Mouse (Mus musculus) gastrocnemius, adult 18-20 months (tissue): Measurements from ENCODE around the gene Irf1. TPM values are rescaled to one million over a fixed set of nuclear protein-coding genes. Genes with fewer than 3 reads are reported as not detected.

Experiments used
- DNase-seq: peaks from one replicate; pipeline ENCODE4 v3.0.0; 2021; ENCODE audit warnings: low spot score
- long read RNA-seq, 2 experiments: library from polyadenylated mRNA; stranded (forward); transcript quantifications; one replicate each; pipeline ENCODE4 v2.0.0; 2021
- total RNA-seq, 2 experiments: library from RNA; stranded (reverse); gene quantifications; 2 replicates each; pipeline ENCODE4 v1.2.3; 2021

The Irf1 gene
- total RNA-seq: 1 to 10 TPM; 4.7 to 9.9 TPM
- long read RNA-seq, experiment 1, transcript Irf1-202 (10 exons, 2,137 nt): major isoform, 5 of 5 reads
- long read RNA-seq, experiment 1, partial matches to known transcripts: 0 of 5 reads
- long read RNA-seq, experiment 1, other reads (novel, unspliced or antisense): 0 of 5 reads
- long read RNA-seq, experiment 2, partial matches to known transcripts: 0 of 2 reads
- long read RNA-seq, experiment 2, other reads (novel, unspliced or antisense): 1 of 2 reads

DNA sequence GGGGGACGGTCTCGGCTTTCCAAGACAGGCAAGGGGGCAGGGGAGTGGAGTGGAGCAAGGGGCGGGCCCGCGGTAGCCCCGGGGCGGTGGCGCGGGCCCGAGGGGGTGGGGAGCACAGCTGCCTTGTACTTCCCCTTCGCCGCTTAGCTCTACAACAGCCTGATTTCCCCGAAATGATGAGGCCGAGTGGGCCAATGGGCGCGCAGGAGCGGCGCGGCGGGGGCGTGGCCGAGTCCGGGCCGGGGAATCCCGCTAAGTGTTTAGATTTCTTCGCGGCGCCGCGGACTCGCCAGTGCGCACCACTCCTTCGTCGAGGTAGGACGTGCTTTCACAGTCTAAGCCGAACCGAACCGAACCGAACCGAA lies at the start of gene Irf1:
Gene Irf1 (plus strand): TSS at position 255 of the 365 bp plus-strand sequence.
- DNase-seq: peak; percentile 93

DNA sequence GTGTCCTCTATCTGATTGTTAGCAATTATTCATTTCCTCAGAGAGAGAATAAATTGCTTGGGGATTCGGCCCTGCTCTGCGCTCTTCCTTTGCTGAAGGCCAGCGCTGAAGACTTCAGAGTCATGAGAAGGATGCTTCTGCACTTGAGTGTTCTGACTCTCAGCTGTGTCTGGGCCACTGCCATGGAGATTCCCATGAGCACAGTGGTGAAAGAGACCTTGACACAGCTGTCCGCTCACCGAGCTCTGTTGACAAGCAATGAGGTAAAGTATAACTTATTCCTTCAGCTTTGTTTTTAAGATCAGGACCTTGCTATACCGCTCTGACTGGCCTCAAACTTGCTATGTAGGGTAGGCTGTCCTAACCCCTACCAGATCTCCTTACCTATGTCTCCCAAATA lies 49.1 kb upstream of the Irf1 start, which contains the start of gene Il5:
Gene Il5 (plus strand): TSS at position 80 of the 400 bp plus-strand sequence.
- DNase-seq: no peak

DNA sequence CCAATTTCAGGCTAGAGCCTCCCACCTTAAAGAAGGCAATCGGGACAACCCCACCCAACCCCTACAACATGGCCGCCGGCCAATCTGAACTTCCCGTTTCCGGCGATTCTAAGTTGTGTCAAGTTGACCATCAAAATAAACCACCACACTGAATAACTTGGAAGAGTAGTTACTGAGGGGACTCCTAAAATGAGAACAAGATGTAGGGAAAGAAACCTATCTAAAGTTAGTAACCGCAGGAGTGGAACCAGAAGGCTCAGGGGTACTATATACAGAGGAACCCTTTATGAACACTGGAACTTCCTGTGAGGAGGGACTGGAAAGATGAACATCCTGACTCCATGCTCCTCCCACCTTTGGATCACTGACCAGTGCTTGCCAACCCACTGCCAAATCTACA lies 38.4 kb upstream of the Irf1 start:
- DNase-seq: no peak

DNA sequence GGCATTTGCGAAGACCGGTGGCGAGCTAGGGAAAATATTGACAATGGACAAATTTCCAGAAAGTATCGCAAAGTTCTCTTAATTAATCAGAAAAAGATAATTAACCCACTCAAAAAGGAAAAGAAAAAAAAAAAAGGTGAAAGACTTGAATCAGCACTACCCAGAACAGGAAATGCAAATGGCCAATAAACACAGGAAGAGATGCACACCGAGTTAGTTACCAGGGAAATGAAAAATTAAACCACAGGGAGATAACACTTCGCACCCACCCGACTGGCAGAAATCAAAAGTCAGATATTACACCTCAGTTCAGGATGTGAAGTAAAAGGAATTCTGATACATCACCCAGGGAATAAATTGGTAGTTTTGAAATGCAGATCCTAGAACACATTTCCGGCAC lies 37.6 kb upstream of the Irf1 start:
- DNase-seq: no peak

DNA sequence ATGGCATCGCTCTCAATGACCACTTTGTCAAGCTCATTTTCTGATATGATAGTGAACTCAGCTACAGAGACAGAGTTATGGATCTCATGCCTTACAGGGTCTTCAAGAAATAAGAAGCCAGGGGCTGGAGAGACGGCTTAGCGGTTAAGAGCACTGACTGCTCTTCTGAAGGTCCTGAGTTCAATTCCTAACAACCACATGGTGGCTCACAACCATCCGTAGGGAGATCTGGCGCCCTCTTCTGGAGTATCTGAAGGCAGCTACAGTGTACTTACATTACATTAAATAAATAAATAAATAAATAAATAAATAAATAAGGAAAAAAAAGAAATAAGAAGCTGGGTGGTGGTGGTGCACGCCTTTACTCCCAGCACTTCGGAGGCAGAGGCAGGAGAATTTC lies 36.0 kb upstream of the Irf1 start:
- DNase-seq: no peak

DNA sequence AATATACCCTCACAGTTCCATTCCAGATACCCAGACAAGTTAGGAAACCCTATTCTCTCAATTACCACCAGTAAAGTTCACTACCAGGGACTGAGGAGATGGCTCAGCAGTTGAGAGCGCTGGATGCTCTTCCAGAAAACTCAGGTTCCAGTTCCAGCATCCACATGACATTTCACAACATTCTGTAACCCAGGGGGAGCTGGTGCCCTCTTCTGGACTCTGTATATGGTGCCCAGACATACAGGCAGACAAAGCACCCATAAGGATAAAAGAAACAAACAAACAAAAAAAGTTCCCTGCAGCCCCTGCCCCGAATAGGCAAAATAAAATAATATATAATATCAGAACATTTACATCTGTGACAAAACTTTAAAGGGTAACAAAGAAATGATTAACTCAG lies 35.4 kb upstream of the Irf1 start:
- no peak for DNase-seq

DNA sequence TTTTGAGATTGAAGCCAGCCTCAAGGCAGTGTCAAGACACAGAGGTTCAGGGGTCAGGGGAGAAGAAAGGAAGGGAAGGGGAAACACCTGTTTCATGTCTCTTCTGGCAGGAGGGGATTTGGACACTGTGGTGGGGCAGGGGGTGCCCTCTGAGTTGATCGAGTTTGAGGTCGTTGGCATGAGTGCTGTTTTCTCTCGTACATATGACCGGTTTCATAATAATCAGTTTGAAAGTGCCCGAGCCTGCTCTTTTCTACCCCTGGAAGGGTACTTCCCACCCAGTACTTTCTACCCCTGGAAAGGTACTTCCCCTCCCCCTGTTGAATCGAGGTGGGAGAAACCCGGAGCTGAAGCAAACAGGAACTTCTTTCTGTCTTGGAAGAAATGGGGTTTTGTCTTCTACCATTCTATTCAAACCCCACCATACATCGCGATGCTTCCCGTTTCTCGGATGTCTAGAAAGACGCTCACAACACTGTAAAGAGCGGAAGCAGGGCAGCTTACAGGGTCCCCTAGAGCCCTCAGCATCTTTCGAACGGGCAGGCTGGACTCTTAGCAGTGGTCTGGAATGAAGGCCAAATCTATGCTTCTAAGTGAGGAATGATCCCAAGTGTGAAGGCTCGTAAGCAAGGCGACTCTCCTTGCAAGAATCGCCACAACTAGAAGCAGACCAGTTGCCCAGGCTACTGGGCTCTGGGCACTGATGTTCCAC lies 34.7 kb upstream of the Irf1 start:
- DNase-seq: no peak

DNA sequence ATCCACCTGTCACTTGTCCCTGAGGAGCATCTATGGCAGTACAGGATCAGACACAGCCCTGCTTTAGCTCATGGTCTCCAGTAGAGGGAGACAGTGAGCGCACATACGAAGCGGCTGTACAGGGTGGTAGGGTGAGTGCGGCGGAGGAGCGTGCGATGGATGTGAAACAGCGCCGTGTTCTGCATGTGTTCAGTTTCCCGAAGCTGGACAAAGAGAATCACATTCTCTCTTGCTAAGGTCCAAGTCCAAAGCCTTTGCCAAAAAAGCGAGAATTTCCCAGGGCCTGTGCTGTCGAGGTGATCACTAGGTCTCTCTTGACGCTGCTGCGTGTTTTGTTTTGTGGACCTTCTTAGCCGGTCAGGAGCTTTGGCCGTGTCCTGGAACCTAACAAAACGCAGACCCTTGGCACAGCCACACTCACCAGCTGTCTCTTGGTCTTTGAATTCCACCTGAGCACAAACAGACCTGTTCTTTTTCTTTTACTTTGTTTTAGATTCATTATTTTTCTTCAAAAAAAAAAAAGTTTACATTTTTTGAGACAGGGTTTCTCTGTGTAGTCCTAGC lies 34.0 kb upstream of the Irf1 start:
- peak; percentile 67 for DNase-seq

DNA sequence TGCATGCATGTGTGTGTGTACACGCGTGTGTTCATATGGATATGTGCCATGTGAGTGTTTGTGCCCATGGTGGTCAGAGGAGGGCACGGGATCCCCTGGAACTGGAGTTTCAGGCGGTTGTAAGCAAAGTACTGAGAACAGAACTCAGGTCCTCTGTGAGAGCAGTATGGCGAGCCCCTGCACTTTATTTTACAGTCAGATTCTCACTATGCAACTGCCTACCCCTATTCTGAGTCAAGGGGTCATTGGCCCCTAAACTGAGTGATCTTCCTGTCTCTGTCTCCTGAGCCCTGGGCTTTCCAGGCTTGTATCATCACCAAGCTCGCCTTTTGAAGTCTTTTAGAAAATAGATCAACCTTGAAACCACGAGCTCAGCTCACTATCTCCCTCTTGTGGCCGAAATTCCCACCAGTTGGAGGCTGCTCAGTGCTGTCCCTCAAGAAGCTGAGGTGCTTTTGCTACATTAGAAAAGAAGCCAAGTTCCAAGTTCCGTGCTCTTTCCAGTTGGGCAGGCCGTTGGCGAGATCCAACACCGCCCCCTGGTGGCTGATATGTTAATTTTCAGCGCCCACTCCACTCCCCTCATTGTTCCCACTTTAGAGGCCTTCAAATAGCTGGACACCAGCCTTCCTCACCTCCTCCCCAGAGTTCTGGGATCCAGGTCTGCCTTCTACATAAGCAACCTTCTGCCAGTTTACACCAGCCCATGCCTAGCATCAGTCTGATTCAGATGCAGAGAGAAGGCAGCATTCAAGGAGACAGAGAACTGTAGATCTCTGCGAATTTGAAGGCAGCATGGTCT lies 32.8 kb upstream of the Irf1 start:
- DNase-seq: peak; percentile 75

DNA sequence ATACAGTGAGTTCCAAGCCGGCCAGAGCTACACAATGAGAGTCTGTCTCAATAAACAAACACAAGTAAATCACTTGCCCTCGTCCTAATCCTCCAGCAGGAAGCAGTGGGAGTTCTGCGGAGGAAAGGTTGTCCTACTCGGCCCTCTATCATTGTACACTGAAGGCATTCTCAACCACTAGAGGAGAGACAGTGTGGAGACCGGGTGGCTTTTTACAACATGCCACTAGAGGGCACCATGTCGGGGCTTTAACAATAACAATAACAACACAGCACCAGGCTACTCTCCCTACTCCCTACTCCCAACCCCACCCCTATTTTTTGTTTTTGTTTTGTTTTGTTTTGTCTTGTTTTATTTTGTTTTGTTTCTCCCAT lies 32.3 kb upstream of the Irf1 start:
- peak; percentile 63 for DNase-seq

DNA sequence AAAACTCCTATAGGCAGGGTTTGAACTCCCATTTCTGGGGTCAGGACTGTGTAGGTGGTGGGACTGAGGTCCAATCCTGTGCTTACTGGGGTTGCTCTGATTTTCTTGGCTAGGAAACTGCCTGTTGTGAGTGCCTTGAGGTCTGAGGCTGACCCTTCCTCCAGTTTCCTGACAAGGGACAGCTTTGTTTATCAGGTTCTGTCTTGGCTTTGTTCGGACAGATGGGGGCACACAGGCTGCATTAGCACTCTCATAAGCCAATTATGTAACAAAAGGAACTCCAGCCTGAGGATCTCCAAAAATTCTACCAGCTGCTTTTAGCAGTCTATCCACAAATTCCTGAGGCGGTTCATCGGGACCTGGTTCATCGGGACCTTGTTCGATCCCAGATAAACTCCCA lies 27.5 kb upstream of the Irf1 start:
- no peak for DNase-seq

DNA sequence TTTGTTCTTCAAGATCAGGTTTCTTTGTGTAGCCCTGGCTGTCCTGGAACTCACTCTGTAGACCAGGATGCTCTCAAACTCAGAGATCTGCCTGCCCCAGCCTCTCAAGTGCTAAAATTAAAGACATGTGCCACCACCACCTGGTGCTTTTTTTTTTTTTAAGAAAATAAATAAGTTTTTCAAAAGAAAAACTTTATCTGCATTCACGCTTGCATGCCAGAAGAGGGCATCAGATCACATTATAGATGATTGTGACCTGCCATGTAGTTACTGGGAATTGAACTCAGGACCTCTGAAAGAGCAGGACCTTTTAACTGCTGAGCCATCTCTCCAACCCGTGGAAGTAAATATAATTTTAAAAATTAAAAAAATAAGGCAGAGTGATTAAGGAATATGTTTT lies 24.6 kb upstream of the Irf1 start:
- DNase-seq: no peak

DNA sequence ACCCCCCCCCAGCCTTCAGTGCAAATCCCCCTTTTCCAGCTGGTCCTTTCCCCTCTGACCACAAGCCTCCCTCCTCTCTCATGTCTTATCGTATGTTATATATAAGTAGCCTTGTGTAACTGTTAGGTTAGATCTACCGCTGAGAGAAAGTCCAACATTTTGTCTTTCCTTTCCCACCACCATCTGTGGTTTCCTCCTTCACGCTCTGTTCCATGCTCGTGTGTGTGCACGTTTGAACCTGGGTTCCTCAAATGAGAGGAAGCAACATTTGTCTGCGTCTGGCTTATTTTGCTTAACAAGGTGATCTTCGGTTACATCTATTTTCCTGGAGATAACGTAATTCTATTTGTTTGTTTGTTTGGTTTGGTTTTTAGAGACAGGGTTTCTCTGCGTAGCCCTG lies 21.8 kb upstream of the Irf1 start:
- no peak for DNase-seq

DNA sequence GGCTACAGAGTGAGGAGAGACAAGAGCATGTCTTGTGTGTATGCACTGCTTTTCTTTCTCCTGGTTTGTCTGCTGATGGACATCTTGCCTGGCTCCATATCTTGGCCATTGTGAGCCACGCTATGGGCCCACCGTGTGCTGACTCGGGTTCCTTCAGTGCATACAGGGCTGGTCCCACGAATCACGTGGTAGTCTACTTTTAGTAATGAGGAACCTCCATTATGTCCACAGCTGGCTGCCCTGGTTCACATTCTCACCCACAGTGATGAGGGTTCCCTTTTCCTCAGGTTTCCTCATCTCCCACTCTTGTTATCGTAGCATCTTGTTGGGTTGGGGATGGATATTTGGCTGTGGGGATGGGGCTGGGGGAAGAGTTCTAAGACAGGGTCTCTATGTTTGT lies 21.2 kb upstream of the Irf1 start:
- no peak for DNase-seq

DNA sequence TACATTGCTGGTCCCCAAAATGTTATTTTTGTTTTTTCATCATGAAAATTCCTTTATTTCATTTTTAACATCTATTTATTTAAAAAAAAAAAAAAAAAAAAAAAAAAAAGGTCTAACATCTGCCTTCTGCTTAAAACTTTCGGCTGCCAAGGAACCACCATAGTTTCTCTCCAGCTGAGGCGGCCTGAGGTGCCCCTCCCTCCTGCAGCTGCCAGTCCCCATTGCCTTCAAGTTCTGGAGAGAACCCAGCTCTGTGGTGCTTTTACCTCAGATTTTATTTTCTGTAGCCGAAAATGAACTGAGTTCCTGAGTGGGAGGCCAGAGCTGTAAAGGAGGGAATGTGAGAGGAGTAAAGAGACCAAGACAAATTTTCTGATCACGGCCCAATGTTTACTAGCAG lies 20.5 kb upstream of the Irf1 start:
- DNase-seq: no peak

DNA sequence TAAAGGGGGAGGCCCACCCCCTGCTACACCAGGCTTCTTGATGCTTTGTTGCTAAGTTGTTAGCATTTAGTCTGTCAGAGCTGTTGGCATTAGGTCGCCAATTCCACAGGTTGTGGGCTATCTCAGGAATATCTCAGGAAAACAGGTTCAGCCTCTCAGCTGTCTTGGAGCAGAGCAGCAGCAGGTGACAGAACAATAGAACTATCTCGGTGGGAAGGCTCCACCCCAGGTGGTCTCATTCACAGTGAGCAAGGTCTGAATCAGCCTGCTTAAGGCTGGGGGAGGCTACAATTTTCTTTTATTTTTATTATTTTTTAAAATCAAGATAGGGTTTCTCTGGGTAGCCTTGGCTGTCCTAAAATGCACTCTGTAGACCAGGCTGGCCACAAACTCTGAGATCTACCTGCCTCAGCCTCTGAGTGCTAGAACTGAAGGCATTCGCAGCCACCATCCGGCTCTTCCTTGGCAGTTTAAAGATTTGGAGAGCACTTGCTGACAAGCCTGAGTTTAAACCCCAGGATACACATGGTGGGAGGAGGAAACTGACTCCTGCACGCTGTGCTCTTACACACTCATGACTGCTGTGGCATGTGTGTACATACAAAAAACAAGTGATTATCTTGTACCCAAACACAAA lies 20.0 kb upstream of the Irf1 start:
- DNase-seq: no peak

DNA sequence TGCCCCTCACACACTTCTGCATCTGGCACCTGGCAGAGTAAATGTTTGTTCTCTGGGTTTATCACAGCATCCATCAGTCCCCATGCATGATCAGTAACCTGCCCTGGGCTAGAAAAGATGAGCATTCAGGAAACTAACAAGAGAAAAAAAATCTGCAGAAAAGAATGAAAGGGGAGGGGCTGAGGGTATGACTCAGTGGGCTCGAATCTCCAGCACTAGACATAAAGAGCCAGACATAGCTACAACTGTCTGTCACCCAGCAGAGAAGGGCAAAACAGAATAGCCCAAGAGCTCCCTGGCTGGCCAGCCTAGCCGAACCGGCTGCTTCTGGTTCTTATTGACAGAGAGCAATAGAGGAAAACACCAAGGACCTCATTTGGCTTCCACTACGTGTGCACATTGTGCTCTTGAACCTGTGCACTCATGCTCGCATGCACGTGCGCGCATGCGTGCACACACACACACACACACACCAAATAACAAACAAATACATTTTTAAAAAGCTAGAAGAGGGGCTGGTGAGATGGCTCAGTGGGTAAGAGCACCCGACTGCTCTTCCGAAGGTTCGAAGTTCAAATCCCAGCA lies 14.7 kb upstream of the Irf1 start:
- DNase-seq: no peak

DNA sequence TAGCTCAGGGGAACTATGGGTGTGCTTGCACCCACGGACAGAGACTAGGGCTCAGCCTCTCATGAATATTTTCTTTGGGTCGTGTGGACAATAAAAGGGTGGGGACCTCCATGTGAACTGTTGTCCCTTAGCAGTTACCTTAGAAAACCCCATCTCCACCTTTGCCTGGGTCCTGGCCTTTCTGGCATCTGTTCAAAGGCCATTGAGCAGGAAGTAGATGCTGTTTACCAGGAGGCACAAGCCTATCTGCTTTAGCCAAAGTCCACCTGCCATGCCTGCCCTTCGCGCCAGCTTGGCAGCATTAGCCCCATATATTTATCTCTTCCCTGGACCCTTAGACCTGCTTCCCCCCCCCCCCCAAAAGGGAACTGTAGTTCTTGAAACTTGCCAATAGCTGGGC lies 12.2 kb upstream of the Irf1 start:
- no peak for DNase-seq

DNA sequence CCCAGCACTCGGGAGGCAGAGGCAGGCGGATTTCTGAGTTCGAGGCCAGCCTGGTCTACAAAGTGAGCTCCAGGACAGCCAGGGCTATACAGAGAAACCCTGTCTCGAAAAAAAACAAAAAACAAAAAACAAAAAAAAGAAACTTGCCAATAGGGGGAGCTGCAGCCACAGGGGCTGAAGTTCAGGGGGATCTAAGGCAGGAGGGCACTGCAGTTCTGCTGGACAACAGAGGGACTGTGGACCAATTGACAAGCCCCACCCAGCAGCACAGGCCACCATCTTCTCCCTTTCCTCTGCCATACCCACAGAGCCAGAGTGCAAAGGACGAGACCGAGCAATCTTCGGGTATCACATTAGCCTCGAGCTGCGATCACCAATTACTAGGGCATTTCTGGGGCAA lies 11.8 kb upstream of the Irf1 start:
- peak; percentile 39 for DNase-seq

DNA sequence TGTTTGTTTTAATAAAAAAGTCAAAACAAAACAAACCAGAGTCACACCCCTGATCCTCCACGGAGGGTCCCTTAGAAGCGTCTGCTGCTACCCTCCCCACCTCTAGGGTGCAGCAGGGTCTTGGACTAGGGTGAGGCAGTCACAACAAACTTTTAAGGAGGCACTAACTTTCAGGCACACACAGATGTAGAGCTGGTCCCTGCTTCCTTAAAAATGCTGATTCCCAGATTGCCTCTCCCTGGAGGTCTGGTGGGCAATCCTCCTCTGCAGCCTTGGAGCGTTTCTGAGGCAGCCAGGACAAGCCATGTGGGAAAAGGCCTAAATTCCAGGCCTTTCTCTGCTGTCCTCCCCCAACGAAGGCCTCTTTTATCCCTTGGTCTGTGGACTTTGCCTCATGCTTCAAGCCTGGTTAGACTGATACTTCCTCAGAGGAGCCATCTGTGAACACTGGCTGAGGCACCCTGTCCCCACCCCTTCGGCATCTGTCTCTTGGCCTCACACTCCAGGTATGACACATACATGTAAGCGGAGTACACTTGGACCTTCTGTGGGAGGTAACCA lies 10.9 kb upstream of the Irf1 start:
- DNase-seq: peak; percentile 34
